Mouse (Mus musculus) testis, postnatal 14 days (tissue): ENCODE measurements at regions not wholly inside any gene's neighbourhood (a gene's known extent, or its start where the extent isn't known, plus 50 kb on each side); places are given as distances from the start of the nearest gene placed in this dataset.

ENCODE experiments used
- DNase-seq: peaks from one replicate; pipeline ENCODE4 v3.0.0; 2021; ENCODE audit warnings: low spot score

- no peak for DNase-seq
These were observed 176.6 kb downstream of the Rps12 start for GRCm38 (mm10) chr10:23610485-23610884.

- no peak for DNase-seq
These were observed 177.0 kb downstream of the Rps12 start for GRCm38 (mm10) chr10:23610046-23610445.

DNA sequence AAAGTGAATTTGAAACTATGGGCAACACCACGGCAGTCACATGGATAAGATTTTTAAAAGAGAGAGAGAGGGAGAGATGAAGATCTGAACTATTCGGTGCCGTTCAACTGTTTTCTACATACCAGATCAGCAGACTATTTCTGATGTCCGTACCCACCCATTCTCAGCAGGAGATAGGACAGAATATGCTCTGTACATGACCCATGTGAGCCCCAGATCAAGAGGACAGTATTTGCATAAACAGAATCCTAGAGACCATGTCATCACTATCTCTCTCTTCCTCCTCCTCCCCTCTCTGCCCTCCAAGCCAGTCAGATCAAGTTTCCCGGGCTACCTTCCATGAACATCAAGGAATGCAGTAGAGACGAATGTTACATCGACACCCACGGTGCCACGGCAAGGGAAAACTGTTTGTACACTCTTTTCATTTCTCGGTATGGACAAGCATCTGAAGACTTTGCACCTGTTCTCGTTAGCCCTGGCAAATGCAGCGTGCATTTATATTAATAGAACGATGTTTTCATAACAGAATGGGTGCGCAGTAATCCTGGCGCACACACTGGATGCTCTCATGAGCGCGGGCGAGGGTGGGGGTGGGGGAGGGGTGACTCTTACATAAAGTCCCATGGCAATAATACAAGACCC lies 177.7 kb downstream of the Rps12 start:
- no peak for DNase-seq

- no peak for DNase-seq
These were observed 186.4 kb downstream of the Rps12 start for GRCm38 (mm10) chr10:23600701-23601100.

- DNase-seq = no peak
These were observed 191.5 kb downstream of the Rps12 start for GRCm38 (mm10) chr10:23595541-23595940.

- no peak for DNase-seq
These were observed 206.8 kb downstream of the Rps12 start for GRCm38 (mm10) chr10:23580230-23580629.

DNA sequence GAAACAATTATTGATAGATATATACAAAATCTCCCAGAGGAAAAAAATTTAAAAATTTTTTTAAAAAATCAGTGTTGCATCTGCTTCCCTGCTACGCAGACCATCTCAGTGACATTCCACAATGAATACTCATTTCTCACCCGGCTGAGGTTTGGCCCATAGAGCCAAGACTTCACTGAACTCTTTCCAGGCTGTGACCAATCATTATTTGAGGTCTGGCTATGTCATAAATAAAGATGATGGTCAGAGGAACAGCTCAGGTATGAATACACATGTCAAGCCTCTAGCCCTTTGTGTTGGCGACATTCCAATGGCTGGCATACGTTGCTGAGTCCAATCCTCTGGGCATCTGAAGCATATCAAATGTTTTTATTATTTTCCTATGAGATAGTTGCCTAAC lies 216.1 kb downstream of the Rps12 start:
- no peak for DNase-seq

- DNase-seq = no peak
These were observed 217.7 kb downstream of the Rps12 start for GRCm38 (mm10) chr10:23569386-23569785.

DNA sequence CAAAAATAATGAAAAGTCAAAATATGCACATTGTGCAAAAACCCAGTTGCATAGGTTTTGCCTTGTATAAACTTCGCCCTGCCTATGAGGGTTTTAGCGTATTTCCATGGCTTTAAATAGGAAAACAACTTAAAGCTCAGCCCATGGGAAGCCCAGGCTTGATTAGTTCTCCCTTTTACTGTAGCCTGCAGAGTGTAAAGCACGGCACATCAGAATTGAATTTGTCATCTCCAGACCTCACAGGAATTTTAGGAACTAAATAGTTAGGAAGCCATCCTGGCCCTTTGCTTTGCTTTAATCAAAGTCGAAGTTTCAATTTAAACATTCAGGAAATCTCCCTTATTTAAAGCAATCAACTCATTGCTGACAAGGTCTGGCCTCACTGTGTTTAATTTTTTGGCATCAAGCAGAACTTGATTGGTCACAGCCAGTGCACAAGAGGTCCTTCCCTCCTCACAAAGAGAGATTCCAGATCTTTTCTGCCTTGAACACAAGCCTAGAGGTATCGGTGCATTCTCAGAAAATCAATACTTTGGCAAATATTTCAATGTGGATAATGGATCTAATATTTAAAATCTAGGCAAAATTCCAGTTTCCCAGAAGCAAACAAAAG lies 211.8 kb upstream of the Eya4 start:
- no peak for DNase-seq

- no peak for DNase-seq
These were observed 209.5 kb upstream of the Eya4 start for GRCm38 (mm10) chr10:23559980-23560658.

GRCm38 (mm10) chr10:23557828-23558227 lies 207.2 kb upstream of the Eya4 start:
- no peak for DNase-seq

GRCm38 (mm10) chr10:23549207-23549606 lies 198.6 kb upstream of the Eya4 start:
- no peak for DNase-seq

DNA sequence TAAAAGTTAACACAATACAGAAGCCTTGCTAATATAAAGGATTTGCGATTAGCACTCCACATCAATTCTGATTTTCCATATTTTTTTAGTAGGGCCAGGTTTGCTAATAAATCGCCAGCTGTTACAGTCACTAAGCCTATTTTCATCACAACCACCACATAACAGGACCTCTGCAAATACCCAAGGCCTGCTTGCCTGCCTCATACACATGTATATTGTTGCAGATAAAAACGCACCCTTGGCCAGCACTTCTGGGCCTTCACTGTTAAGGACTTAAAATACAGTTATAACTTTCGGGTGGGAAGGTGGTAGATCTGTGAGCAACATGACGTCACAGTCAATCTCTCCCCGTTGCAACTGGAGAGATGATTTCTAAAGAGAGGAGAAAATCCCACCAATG lies 197.7 kb upstream of the Eya4 start:
- no peak for DNase-seq

DNA sequence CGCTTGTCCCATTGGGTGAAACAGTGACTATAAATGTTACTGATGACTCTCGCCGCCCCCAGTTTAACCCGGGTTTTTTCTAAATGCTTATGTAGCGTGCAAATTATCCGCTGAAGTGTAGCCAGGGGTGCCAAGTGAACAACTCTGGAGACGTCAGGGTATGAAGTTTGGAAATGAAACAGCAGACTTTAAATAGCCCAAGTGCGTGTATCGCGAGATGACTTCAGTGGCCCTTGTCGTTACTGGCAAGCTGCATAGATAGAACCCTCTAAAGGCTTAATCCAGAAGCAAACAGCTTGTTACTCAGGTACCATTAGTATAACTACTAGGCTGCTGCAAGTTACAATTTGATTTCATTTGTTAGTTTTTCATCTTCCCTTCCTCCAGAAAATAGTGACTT lies 192.1 kb upstream of the Eya4 start:
- no peak for DNase-seq

- no peak for DNase-seq
These were observed 191.3 kb upstream of the Eya4 start for GRCm38 (mm10) chr10:23541914-23542313.

- DNase-seq = no peak
These were observed 184.1 kb upstream of the Eya4 start for GRCm38 (mm10) chr10:23534636-23535035.

- DNase-seq = no peak
These were observed 181.6 kb upstream of the Eya4 start for GRCm38 (mm10) chr10:23531964-23532758.

GRCm38 (mm10) chr10:23530715-23531114 lies 180.1 kb upstream of the Eya4 start:
- no peak for DNase-seq

DNA sequence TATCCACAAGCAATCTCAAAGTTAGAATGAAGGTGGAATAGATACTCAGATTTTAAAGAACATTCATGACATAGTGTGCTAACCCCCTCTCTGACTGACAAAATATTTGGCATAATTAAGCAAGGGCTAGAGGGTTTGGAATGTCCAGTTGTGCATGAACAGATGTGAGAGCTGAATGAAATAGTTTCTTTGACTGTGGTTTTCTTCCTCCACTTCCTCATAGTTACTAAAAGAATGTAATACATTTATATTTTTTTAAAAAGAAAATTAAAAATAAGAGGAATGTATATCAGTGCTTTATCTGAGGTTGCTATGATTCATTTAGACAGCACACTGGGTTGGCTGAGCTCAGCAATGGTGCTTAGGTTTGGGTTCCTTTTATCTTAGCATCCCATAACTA lies 176.2 kb upstream of the Eya4 start:
- no peak for DNase-seq

- DNase-seq = no peak
These were observed 172.1 kb upstream of the Eya4 start for GRCm38 (mm10) chr10:23522664-23523063.

- DNase-seq = no peak
These were observed 143.1 kb upstream of the Eya4 start for GRCm38 (mm10) chr10:23493647-23494046.

DNA sequence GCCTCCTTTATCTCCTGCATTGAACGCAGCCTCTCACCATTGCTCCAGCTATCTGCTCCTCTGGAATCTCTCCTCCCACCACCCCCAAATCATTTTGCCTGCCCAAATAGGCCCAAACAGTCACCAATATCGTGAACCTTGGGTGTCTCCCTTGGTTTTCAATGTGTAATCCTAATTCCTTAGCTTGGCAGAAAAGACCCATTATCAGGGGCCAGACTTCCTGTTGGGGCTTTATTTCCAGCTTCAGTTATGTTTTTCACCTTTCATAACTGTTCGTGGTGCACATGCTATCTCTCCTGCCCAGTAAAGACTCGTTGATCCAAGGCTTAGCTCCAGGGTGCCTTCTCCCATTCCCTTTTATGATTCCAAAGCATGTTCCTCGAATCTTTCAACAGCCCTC lies 142.4 kb upstream of the Eya4 start:
- DNase-seq = no peak

DNA sequence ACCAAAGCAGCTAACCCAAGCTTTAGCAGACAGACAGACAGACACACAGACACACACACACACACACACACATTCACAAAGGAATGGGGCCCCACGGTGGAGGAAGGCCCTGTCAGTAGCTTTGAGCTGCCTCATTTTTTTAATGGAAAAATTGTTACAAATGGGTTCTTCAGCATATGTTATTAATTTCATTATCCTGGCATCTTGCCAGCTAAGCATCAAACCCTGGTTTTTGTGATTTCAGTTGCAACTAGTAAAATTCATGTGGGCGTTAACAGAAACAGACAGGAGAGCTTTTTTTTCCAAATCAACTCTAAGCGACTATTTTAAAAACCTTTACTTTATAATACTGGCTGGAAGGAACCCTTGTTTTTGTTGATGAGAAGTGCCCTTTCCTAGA lies 138.4 kb upstream of the Eya4 start:
- DNase-seq = no peak
